Mouse (Mus musculus) brown adipose tissue, adult 24 weeks (tissue): Measurements from ENCODE around the gene Parpbp. TPM values are rescaled to one million over a fixed set of nuclear protein-coding genes. Genes with fewer than 3 reads are reported as not detected.

ENCODE experiments used
- H3K27ac ChIP-seq: fragments of 200-500 bp; replicated peaks from 2 replicates; pipeline ENCODE4 v1.5.1; 2012; ENCODE audit warnings: low read depth, mild to moderate bottlenecking, low read length
- H3K4me1 ChIP-seq: fragments of 200-500 bp; 2 replicates; pipeline ENCODE4 v1.6.1; 2012; ENCODE audit warnings: low read length, mixed read lengths; ENCODE audit not compliant: control insufficient read depth, insufficient read depth, insufficient read length
- H3K4me3 ChIP-seq: fragments of 200-500 bp; 2 replicates; pipeline ENCODE4 v1.5.1; 2012; ENCODE audit warnings: low read depth, mild to moderate bottlenecking, low read length, moderate library complexity; ENCODE audit not compliant: insufficient read depth
- polyA plus RNA-seq: library from polyadenylated mRNA; stranded (reverse); fragments of >200 nt; gene quantifications from 2 replicates; pipeline ENCODE4 v1.2.4, GENCODE M21; 2012; ENCODE audit not compliant: missing spikeins, insufficient read depth, insufficient read length

Gene Parpbp
- polyA plus RNA-seq = 0.71 TPM in 1 of 2 replicates, not detected in the other

- Histone ChIP-seq H3K4me3 (peak within 1 kb of the TSS; percentile 97), H3K4me1 (no peaks in the 10 kb centered on the region), H3K27ac (no peak within 1 kb of the TSS)
Measured at GRCm38 (mm10) chr10:88146707-88147477, at the start of gene Parpbp, which contains the start of gene Nup37. TSS of gene Parpbp (minus strand) at chr10:88146941. TSS of gene Nup37 (plus strand) at chr10:88146992.

- Histone ChIP-seq H3K4me3 (no peak overlapping the region), H3K4me1 (no peaks in the 10 kb centered on the region), H3K27ac (no peak overlapping the region)
Measured at GRCm38 (mm10) chr10:88167438-88168077, 20.8 kb upstream of the Parpbp start.

GRCm38 (mm10) chr10:88166158-88166557 is 19.4 kb upstream of the Parpbp start:
- Histone ChIP-seq H3K4me3 (no peak overlapping the region), H3K27ac (no peak overlapping the region), H3K4me1 (no peaks in the 10 kb centered on the region)

GRCm38 (mm10) chr10:88162676-88163075 is 15.9 kb upstream of the Parpbp start:
- Histone ChIP-seq H3K27ac (no peak overlapping the region), H3K4me3 (no peak overlapping the region), H3K4me1 (no peaks in the 10 kb centered on the region)

- H3K27ac ChIP-seq = no peak overlapping the region
- no peaks in the 10 kb centered on the region for H3K4me1 ChIP-seq
- H3K4me3 ChIP-seq = no peak overlapping the region
Measured at GRCm38 (mm10) chr10:88162096-88162495, 15.4 kb upstream of the Parpbp start.

GRCm38 (mm10) chr10:88151658-88152057 is 4.9 kb upstream of the Parpbp start:
- no peaks in the 10 kb centered on the region for H3K4me1 ChIP-seq
- no peak overlapping the region for H3K4me3 ChIP-seq
- H3K27ac ChIP-seq = no peak overlapping the region

- no peak overlapping the region for H3K27ac ChIP-seq
- no peaks in the 10 kb centered on the region for H3K4me1 ChIP-seq
- no peak overlapping the region for H3K4me3 ChIP-seq
Measured at GRCm38 (mm10) chr10:88150381-88150780, 3.6 kb upstream of the Parpbp start.

GRCm38 (mm10) chr10:88146187-88146586 is 554 bp downstream of the Parpbp start:
- H3K4me3 ChIP-seq = peak overlapping the region; percentile 97
- no peaks in the 10 kb centered on the region for H3K4me1 ChIP-seq
- no peak overlapping the region for H3K27ac ChIP-seq

GRCm38 (mm10) chr10:88135630-88136029 is 11.1 kb downstream of the Parpbp start:
- Histone ChIP-seq H3K4me3 (no peak overlapping the region), H3K4me1 (no peaks in the 10 kb centered on the region), H3K27ac (no peak overlapping the region)

- Histone ChIP-seq H3K4me3 (no peak overlapping the region), H3K27ac (no peak overlapping the region), H3K4me1 (no peaks in the 10 kb centered on the region)
Measured at GRCm38 (mm10) chr10:88119721-88120120, 27.0 kb downstream of the Parpbp start.

GRCm38 (mm10) chr10:88113290-88113689 is 33.5 kb downstream of the Parpbp start:
- H3K4me3 ChIP-seq = no peak overlapping the region
- H3K4me1 ChIP-seq = no peaks in the 10 kb centered on the region
- no peak overlapping the region for H3K27ac ChIP-seq

GRCm38 (mm10) chr10:88106169-88106568 is 40.6 kb downstream of the Parpbp start:
- no peak overlapping the region for H3K4me3 ChIP-seq
- H3K27ac ChIP-seq = no peak overlapping the region
- H3K4me1 ChIP-seq = no peaks in the 10 kb centered on the region

- Histone ChIP-seq H3K27ac (no peak within 1 kb of the TSS), H3K4me3 (no peak within 1 kb of the TSS), H3K4me1 (no peaks in the 10 kb centered on the region)
Measured at GRCm38 (mm10) chr10:88090772-88091171, 56.0 kb downstream of the Parpbp start, which contains the start of gene Pmch. TSS of gene Pmch (plus strand) at chr10:88091072.

GRCm38 (mm10) chr10:88067377-88067776 is 79.4 kb downstream of the Parpbp start:
- Histone ChIP-seq H3K4me3 (no peak overlapping the region), H3K27ac (no peak overlapping the region), H3K4me1 (peaks cover 5% of the 10 kb centered on the region; the same call in 1 of the 2 replicates)

- Histone ChIP-seq H3K4me3 (no peak overlapping the region), H3K4me1 (peaks cover 5% of the 10 kb centered on the region; the same call in 1 of the 2 replicates), H3K27ac (no peak overlapping the region)
Measured at GRCm38 (mm10) chr10:88064872-88065271, 81.9 kb downstream of the Parpbp start.
